Mouse (Mus musculus) thymus, postnatal 25 days (tissue): ENCODE measurements around the gene Tmem131.
"Not testable (repeated sequence)": the region's sequence is repeated elsewhere in the genome, so short reads cannot be mapped to it uniquely, and the experiment has no call there.

ENCODE experiments used
- DNase-seq: peaks from one replicate; pipeline ENCODE4 v3.0.0; 2022

Tmem131 gene

DNA sequence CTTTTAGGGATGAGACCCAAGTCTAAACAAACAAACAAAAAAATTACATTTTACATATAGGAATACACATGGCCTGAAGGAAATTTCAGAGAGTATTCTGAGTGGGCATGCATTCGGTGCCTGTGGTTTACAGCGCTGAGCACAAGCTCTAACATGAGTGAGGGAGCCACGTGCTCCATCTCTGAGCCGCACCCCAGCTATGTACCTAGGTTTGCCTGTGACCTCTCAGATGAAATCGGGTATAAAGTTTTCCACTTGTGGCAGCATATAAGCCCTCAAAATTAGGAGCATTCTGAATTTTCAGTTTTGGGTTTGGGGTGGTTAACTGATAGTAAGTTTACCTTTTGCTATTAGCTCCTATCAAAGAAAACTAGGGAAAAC, 28.3 kb downstream of the Tmem131 start:
- DNase-seq: peak; percentile 45

DNA sequence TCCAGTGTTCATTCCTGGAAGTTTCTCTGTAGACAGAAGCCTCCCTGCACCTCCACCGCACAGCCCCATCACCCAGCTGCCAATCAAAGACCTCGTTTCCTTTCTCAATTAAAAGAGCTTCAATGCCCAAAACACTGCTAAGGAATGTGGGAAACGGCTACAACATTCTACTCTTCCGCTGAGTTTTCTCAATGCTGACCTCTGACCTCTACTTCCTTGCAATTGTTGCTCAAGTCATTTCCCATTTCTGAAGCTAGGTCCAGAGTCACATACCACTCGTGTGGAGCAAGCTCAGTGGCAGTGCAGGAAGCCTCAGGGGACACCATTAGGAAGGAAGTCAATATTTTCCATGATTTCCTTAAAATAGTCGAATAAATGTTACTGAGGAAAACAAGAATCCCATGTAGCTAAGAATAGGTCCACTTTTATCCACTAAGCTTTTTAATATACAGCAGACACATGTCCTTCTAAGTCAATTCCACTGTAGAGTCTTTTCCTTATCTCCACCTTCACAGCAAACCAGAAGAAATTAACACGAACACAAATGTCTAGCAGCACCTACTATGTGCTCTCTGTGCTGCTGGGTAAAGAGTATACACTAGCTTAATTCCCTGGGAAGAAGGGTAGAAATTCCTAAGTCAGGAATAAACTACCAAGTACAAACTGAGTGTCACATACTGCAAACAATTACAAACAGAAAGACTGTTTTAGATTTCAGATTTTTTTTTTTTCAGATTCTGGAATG, 28.8 kb downstream of the Tmem131 start:
- no peak for DNase-seq

DNA sequence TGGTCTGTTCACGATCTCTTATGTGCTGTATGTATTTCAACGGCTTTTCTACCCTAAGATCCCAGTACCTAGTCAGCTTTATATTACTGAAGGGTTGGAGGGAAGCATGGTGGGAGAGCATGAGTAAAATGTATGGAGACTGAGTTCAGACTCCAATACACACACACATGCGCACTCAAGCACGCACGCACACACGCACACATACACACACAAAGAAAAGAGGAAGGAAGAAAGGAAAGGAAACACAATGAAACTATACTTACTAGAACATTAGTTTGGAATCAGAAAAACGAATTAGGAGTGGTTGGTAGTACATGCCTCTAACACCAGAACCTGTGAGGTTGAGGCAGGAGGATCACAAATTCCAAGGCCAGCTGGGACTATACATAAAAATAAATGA, 29.7 kb downstream of the Tmem131 start:
- no peak for DNase-seq

DNA sequence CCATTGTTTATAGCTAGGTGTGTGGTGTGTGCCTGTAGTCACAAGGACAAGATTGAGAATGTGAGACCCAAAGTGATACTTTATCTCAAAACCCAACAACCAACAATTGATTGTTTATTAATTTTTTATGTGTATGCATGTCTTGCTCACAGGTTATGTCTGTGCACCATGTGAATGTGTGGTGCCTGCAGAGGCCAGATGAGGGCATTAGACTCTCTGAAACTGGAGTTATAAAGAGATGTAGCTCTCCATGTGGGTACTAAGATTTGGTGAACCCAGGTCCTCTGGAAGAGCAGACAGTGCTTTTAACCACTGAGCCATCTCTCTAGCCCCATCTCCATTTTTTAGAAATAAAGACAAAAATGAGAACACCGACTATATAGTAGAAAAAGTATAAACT, 31.2 kb downstream of the Tmem131 start:
- DNase-seq: no peak

DNA sequence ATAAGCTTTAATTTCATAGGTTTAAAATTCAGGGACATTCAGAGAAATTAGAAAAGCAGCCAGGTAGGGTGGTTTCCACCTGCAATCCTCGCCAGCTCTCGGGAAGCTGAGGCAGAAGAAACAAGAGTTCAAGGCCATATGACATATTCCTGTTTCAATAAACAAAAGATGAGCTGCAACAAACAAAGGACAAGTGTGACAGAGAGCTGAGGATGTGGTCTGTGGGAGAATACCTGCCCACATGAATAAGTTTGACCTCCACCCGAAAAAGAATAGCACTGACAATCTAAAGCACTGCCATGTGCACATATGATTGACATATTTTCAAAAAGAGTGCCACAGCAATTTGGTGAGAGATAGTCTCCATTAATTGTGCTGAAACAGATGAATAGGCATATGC, 31.9 kb downstream of the Tmem131 start:
- no peak for DNase-seq

DNA sequence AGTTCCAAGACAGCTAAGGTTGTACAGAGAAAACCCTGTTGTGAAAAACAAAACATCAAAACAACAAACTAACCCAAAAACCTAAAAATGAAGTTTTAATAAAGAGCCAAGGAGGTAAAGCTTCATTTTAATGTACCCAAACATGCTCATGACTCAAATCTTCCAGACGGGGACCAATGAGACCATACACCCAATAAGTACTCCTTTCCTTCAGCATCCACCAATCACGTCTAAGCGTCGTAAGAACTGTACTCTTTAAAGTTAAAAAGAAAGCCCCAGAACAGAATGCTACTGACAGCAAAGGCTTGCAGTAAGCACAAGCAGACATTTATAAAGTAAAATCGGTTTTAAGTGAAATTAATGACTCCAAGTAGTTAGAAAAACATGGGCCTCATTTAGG, 33.1 kb downstream of the Tmem131 start:
- DNase-seq: no peak

DNA sequence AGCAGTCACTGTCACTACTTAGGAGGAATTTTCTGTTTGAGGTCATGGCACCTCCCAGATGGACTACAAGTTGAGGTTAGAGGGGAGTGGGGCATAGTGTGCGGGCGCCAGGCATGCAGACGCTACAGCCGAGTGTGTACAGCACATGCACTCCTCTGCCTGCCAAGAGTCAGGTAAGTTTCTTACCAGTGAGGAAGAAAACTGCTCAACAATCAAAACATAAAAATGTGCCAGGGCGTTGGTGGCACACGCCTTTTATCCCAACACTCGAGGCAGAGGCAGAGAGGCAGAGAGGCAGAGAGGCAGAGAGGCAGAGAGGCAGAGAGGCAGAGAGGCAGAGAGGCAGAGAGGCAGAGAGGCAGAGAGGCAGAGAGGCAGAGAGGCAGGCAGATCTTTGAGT, 33.5 kb downstream of the Tmem131 start:
- not testable (repeated sequence) for DNase-seq

DNA sequence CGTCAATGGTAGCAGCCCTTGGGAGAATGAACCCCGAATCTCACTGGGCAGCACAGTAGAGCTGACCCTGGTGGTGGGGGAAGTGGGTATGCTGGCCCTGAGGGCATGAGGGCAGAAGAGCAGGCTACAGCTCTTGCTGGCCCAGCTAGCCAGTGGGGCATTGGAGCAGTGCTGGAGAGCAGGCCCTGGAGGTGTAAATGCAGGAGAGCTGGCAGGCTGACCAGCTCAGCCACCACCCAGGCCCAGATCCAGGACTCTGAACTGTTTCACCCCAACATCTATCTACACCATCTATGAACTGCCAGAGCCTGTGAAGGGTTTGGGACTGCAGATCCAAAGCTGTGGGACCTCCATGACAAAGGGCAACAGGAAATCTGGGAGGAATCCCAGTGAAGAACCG, 38.2 kb downstream of the Tmem131 start:
- no peak for DNase-seq

DNA sequence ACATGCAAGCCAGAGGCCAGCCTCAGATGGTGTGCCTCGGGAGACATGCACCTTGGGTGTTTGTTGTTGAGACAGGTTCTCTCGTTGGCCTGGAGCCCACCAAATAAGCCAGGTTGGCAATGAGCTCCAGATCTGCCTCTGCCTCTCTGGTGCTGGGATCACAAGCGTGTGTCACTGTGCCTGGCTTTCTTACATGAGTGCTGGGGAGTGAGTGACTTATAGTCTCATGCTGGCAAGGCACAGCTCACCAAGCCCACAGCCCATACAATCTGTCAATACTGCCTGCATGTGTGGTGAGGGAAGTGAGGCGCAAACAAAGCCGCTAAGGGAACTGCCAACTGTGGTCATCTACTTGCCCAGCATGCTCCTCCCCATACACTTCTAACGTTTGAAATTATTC, 39.0 kb downstream of the Tmem131 start:
- DNase-seq: no peak

DNA sequence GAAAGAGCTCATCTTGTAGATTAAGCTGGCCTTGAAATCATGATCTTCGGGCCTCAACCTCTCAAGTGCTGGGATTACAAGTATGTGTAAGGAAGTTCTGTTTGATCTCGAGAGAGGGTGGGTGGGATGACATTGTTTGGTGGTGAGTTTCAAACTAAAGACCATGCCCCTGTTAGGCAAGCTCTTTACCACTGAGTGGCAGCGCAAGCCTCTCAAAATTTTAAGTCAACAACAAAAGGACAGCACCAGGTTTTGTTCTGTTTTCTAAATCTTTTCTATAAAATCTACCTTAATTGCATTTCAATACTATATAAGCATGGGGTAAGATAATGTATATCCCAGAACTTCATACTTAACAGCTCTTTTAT, 39.4 kb downstream of the Tmem131 start:
- peak; percentile 45 for DNase-seq

DNA sequence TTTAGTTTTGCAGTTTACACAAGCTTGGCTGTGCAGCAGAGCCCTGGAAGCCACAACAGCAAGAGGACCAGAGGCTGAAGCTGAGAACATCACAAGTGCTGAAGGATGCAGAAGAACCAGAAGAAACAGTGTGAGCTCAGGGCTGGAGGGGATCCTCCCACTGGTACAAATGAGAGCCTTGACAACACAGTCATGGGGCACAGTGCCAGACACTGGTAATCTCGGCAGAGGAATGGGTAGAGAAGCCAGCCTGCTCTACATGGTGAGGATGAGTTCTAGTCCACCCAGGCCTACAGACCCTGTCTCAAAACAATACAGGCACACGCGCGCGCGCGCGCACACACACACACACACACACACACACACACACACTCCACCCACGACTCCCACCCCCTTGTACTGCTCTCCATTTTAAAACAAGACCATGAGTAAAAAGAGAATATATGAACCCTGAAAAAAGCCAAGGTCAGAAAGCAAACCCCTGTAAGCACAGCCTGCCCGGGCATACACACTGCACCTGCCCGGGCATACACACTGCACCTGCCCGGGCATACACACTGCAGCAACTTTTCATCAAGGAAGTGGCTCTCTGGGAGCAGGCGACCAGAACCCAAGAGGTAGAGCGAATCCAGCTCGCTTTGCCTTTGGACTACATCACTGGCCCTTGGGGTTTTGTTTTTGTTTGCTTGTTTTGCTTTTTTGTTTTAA, 39.9 kb downstream of the Tmem131 start:
- DNase-seq: no peak

DNA sequence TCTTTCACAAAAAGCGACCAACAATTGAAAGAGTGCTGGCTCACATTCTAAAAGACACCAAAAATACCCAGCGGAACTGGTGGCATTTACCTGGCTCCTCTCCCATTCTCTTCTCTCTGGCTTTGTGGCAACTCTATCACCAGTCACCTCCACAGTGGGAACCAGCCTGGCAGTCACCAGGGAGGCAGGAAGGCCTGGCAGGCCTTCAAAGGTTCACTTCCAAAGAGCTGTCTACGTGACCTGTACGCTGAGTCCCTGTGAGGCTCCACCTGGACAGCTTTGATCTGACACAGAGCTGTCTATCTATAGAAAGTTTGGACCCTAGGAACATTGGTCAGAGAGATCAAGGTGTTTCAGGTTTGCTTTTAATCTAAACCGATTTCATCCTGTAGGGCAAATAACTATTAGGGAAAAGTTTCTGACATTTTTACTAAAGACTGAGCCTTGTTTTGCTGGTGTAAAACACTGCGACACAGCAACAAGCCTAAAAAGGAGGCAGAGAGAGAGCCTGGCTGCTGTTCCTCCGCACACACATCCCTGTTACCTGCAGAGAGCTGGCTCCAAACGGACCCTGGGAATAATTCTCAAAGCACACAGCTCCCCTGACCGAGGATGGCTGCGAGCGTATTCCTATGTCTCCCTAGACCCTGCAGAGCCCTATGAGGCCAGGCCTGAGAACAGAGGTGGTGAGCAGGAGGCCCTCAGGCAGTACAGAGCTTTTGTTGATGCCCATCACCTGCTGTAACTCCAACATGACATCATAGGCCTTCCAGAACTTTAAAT, 40.7 kb downstream of the Tmem131 start:
- DNase-seq: no peak

DNA sequence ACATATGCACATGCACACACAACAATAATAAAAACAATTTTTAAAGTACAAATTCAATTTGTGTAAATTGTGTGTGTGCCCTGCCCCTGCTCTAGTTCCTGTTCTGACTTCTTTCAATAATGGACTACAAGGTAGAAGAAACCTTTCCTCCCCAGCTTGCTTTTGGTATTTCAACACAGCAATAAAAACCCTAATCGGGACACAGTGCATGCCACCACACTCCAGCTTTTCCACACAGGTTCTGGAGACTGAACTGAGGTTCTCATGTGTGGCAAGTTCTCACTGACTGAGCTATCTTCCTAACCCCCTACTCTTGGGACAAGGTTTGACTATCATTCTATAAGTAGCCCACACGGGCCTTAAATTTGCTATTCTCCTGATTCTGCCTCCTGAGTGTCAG, 43.8 kb downstream of the Tmem131 start:
- no peak for DNase-seq

DNA sequence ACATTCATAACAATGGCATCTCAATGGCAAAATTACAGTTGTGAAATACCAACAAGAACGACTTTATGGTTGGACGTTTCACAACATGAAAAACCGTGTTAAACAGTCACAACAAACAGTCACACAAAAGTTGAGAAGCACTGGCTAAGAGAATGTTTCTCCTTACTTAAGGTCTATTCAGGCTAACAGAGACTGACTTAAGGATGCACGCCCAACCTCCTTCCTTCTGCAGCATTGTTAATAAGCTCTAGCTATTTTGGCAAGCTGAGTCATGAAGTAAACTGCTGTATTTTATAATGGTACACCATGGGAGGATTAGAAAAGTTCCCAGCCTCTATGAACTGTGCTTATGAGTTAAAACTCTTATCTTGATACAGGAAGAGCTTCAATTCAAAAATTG, 47.0 kb downstream of the Tmem131 start:
- DNase-seq: no peak

DNA sequence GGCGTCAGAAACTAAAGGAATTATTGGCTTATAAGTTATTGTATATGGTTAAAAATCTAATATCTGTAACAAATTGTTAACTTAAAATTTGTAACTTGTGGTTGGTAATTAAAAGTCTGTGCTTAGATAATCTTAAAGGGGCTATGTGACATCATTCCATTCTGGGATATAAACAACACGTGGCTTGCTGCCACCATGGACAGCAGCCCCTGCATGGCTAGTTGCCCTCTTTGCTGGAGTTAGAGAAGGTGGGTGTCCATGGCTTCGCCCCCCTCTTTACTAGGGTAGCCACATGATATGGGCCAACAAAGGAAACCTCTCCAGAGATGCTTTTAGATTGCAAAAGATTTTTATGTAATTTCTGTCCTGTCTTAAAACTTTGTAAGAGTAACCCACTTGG, 48.0 kb downstream of the Tmem131 start:
- DNase-seq: no peak

DNA sequence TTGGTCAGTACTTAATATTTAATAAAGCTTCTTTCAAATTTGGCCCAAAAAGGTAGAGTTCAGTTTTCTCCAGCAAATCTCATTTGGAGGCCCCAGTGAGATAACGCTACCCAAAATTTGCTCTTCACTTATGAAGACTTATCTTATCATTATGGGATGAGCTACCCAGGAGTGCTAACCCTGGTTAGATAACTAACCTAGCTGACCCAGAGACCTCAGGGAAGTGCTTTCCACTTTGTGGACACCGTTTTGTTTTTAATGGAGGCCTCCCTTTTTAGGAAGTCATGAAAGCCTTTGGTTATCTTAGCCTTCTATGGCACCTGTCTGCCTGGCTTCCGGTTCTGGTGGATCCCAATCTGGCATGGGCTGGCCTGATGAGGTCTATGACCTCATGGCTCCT, 49.3 kb downstream of the Tmem131 start:
- no peak for DNase-seq

DNA sequence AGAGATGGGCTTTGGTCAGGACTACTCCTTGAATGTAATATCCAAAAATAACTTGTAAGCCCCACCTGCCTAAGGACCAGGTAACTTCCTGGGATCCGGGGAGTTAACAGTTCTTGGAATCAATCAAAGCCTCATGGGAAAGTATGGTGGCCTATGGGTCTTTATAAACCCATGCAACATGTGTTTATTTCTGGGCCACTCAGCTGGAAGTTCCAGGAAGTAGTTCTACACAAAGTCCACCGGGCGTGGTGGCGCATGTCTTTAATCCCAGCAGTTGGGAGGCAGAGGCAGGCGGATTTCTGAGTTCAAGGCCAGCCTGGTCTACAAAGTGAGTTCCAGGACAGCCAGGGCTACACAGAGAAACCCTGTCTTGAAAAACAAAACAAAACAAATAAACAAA, 49.7 kb downstream of the Tmem131 start:
- not testable (repeated sequence) for DNase-seq

DNA sequence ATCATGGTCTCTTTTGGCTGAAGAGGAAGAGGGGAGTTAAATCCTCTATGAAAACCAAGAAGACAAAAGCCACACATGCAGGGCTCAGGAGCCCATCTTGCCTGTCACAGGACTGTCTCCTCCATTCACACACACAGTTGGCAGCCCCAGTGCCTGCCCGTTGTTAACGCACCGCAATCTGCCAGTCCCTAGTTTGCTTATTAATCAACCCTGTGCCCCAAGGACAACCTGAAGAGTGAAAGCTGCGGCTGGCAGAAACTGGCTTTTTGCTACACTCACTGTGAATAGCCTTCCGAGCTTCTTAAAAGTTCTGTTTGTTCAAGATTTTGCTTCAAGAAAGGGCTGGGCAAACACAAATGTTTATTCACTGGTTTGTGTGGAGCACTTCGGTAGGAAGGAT, 50.3 kb downstream of the Tmem131 start:
- no peak for DNase-seq

DNA sequence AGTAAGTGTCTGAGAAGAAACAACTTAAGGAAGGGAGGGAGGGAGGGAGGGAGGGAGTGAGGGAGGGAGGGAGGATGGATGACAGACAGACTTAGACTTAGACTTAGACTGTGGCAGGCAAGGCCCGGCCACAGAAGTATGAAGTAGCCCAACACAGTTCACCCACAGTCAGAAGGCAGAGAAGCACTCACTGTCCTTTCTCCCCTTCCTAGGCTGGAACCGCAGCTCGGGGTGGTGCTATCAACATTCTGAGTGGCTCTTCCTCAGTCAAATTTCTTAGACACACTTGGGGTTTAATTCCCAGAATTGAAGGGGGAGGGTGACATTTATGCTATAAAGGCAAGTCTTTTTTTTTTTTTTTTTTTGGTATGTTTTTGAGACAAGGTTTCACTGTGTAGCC, 51.0 kb downstream of the Tmem131 start:
- no peak for DNase-seq

DNA sequence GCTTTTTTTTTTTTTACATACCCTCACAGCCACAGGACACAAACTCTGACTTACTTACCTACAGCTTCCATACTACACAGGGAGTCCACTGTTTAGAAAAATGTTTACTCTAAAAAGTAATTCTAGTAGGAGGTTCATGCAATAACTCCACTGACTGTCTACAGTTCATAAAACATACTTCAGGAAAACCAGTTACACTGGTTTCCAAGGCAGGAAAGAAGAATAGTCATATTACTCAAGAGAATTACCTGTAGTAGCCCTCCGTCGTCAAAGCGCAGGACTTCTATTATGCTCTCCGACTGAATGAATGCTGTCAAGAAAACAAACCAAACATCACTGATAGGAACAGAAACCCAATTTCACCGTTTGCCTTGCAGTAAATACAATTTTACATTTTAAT, 54.5 kb downstream of the Tmem131 start:
- DNase-seq: no peak

DNA sequence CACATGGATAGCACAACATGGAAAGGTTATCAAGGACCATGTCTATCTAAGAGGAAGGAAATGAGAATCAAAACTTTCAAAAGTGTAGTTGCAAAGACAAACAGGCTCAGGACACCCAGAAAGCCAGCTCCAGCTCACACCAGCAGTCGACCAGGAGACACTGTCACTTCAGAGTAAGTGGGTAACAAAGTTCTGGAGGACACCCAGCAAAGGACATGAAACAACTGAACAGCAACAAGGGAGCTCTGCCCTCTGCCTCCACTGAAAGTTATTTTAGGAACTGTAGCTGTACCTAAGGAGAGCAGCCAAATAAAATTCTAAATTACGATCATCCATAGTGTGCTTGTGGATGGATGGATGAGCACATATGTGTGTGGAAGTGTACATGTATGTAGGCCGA, 56.3 kb downstream of the Tmem131 start:
- no peak for DNase-seq

DNA sequence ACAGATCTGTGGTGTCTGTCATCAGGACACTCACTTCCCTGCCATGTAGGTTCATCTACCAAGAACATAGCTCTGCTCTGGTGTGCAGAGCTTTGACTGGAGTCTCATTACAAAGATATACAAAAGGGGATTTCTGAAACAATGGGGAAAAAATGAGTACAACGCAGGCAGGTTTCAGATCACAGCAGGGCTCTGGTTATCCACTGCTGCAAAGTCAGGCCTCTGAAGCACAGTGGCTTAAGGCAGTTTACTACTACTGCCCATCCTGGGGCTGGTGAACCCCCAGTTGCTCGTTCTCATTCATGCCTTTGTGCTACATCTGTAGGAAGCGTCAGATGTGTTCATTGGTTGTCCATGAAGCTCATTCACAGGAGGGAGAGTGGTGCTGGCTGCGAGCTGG, 57.0 kb downstream of the Tmem131 start:
- no peak for DNase-seq

DNA sequence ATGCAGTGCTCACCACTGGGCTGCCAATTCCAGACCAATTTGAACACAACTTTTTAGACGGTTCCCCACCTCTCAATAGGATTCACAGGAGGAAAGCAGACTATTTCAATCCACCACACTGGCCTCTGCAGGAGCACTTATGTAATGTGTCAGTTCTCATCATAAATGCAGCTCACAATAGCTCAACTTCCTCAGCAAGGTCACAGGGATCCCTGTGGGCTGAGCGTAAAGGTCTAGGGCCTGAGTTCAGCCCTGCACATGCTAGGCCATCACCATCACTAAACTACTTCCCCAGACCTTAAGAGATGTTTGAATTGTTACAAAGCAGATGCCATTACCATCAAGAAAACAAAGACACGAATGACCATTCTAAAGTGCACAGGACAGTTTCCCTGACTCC, 58.9 kb downstream of the Tmem131 start:
- no peak for DNase-seq

DNA sequence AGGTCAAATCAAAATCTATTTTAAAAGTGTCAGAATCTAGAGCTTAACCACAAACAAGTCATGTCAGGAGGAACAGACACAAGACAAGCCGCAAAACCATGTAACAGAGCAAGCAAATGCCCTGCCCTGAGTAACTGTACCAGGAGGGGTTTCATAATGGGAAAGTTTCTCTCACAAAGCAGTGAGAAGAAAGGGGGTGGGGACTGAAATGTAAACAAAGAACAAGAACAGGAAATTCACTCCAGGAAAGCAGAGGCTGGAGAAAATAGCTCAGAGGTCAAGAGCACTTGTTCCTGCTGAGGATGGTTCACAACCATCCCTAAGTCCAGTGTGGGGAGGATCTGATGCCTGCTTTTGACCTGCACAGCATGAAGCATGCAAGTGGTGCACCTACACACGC, 59.7 kb downstream of the Tmem131 start:
- no peak for DNase-seq
